Mouse (Mus musculus) gonadal fat pad, adult 2 months (tissue): ENCODE measurements around the gene Olfr548-ps1. TPM values are rescaled to one million over a fixed set of nuclear protein-coding genes. Genes with fewer than 3 reads are reported as not detected.
"Not testable (repeated sequence)": the region's sequence is repeated elsewhere in the genome, so short reads cannot be mapped to it uniquely, and the experiment has no call there.

Experiments used
- DNase-seq: peaks from one replicate; pipeline ENCODE4 v3.0.0-alpha.2; 2012; ENCODE audit warnings: low read depth
- polyA plus RNA-seq: library from polyadenylated mRNA; depleted of rRNA; stranded (reverse); fragments of >200 nt; gene quantifications from 2 replicates; pipeline ENCODE4 v1.2.3, GENCODE M21; 2012; rRNA removed

Gene Olfr548-ps1
- not detected in 2 replicates for polyA plus RNA-seq

- no peak for DNase-seq
Observed at GRCm38 (mm10) chr7:102540596-102540995, at the start of gene Olfr548-ps1. Gene Olfr548-ps1 (plus strand): TSS chr7:102540896.

DNA sequence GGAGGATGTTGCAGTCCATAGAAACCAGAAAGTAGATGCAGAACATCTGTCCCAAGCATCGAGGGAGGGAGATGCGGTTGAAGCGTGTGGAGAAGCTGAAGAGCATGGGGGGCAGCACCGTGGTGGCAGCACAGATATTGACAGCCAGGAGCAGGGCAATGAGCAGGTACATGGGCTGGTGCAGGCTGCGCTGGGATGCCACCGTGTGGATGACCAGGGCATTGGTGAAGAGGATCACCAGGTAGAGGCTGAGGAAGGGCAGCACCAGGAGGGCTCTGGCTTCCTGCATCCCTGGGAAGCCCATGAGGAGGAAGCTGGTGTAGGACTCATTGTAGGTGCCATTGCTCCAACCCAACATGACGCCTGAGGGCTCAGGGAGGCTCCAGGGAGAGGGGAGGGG lies 46.3 kb upstream of the Olfr548-ps1 start:
- not testable (repeated sequence) for DNase-seq

GRCm38 (mm10) chr7:102499473-102499872 lies 41.2 kb upstream of the Olfr548-ps1 start, which contains the start of gene Olfr545:
Gene Olfr545 (minus strand): TSS chr7:102499573.
- DNase-seq, result no peak

DNA sequence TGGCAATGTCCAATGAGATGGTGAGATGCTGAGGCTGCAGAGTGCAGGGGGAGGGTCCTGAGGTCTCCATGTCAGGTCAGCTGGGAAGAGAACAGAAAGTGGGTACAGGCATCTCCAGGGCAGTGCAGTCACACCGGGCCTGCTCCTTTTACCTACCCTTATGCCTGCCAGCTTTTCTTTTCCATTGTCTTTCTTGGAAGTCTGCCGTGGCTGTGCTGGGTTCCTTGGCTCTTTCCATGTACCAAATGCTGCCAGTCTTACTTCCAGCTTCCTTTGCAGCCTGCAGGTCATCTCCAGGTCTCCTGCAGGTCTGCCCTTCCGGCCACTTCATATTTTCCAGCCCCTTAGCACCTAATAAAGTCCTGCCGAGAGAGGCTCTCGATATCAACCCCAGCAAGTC lies 38.7 kb upstream of the Olfr548-ps1 start:
- DNase-seq, result no peak

- DNase-seq, result no peak
Observed at GRCm38 (mm10) chr7:102506848-102507247, 33.8 kb upstream of the Olfr548-ps1 start.

GRCm38 (mm10) chr7:102508066-102508465 lies 32.6 kb upstream of the Olfr548-ps1 start:
- DNase-seq, result no peak

DNA sequence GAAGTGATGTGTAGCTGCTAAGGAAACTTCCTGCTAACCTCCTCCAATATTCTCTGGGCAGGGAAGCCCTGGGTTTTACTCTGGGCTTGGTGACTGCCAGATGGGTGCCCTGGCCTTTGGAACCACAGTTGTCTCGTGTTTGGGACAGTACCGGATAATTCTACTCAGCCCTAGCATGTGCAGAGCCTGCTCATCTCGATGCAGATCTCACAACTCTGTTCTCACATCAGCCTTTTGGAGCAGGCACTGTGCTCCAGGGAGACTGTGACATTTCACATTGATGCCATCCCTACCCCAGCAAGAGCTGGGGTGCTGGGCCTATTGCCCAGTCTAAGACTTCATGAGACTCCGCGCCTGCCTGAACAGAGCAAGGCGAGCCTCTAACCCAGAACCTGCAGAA lies 32.0 kb upstream of the Olfr548-ps1 start:
- no peak for DNase-seq

DNA sequence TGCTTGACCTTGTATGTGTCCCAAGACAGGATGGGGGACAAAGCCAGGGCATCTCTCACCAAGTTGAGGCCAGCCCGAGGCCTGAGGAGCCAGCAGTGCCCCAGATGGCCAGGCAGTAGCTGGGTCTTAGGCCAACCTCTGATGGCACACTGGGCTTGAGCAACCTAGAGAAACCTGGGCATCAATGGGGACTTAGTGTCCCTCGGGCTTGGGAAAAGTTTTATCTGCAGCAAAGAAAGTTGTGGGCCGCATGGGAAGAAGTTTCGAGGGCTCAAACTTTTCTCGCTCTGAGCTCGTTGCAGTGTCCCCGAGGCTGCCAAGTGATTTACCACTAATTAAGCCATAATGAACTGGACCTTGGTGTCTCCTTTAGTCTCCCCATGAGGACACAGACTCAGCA lies 31.0 kb upstream of the Olfr548-ps1 start:
- no peak for DNase-seq

GRCm38 (mm10) chr7:102511927-102512326 lies 28.8 kb upstream of the Olfr548-ps1 start:
- DNase-seq, result no peak

GRCm38 (mm10) chr7:102512814-102513435 lies 27.8 kb upstream of the Olfr548-ps1 start:
- DNase-seq, result no peak

DNA sequence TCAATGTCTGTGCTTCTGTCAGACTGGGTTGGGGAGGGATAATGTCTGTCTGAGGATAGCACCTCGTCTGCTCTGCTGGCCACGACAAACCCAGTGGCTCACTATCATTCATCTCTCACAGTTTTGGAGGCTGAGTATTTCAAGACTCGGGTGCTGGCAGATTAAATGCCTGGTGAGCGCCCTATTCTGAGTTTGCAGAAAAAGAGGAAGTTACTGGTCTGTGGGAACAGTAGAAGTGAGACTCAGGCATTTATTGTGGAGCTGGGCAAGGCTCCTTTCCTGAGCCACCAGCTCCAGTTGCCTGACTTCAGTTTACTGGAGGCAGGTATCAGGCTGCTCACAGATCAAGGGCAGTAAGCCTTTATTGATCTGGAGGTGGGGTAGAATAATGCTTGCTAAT lies 26.6 kb upstream of the Olfr548-ps1 start:
- no peak for DNase-seq

DNA sequence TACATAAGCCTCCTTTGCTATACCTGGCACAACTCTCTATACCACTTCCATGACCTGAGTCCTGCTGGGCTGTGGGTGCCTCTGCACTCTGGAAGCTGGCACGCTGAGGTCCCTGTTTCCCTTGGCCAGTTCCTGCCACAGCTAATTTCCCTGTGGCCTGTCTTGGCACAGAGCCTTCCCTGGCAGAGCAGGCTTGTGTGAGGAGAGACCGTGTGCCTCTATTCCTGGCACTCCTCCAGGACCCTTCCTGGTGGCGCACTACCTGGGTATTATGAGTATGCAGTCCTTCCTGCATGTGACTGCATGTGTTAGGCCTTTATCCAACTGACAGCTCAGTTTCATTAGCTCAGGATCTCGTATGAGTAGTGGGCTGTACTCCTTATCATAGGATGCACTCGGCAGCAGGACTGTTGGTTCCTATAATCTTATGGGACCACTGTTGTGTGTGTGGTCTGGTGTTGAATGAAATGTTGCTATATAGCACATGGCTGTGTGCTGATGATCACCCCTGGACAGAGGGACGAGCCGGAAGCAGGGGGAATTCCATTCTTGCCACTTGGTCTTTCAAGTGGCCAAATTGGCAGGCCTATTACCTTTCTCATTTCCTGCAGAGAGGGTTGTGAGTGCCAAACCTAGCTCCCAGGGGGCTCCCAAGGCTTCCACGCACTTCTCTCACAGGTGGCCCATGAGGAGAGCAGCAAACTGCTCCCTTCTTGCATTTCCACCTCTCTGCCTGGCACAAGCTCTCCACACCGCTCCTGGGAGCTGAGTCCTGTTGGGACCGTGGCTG lies 24.2 kb upstream of the Olfr548-ps1 start:
- DNase-seq, result no peak

GRCm38 (mm10) chr7:102517051-102517335 lies 23.7 kb upstream of the Olfr548-ps1 start:
- no peak for DNase-seq

DNA sequence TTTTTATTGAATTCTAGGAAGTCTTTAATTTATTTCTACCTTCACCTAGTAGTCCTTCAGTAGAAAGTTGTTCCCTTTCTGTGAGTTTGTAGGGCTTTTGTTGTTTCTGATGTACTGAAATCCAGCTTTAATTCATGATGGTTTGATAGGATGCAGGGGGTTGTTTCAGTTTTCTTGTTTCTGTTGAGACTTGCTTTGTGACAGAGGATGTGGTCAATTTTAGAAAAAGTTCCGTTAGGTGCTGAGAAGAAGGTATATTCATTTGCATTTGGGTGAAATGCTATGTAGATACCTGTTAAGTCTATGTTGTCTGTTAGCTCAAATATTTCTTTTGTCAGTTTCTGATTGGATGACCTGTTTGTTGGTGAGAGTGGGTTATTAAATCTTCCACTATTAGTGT lies 11.6 kb upstream of the Olfr548-ps1 start:
- DNase-seq, result no peak

DNA sequence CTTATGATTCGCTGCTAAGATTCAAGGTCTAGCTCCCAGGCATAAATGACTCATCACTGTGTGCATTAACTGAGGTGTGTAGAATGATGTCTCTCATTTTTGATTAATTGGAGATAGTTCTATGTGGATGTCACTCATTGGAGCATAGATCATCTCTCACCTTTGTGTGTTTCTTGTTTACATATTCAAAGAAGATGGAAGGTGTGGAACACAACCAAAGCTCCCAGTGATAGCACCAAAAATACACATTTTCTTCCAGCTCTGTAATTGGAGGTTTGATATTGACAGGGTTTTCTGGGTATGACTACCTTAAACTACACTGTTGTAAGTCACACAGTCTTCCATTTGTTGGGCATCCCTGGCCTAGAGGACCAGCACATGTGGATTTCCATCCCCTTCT lies 6.2 kb upstream of the Olfr548-ps1 start, which contains the start of gene Olfr547:
Gene Olfr547 (plus strand): TSS at position 301 of the 400 bp plus-strand sequence.
- no peak for DNase-seq

DNA sequence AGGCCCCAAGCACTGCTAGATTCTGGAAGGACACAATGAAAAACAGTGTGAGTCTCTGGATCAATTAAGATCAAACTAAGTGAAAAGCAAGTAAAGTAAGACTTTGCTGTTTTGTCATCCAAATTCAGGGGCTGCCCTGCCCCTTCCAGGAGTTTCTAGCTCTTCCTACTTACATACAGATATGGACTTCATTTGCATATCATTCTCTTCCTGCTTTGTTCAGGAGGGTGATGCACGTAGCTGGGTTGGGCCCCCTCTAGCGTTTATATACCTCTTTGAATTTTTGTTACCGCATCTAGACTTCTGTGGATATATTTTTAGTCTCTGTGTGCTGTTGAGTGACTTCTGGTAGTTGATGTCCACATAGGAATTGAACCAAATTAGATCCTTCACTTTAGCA lies 555 bp downstream of the Olfr548-ps1 start:
- no peak for DNase-seq

GRCm38 (mm10) chr7:102549570-102549969 lies 8.9 kb downstream of the Olfr548-ps1 start, which contains the start of gene Olfr549:
Gene Olfr549 (plus strand): TSS chr7:102549870.
- DNase-seq, result no peak

DNA sequence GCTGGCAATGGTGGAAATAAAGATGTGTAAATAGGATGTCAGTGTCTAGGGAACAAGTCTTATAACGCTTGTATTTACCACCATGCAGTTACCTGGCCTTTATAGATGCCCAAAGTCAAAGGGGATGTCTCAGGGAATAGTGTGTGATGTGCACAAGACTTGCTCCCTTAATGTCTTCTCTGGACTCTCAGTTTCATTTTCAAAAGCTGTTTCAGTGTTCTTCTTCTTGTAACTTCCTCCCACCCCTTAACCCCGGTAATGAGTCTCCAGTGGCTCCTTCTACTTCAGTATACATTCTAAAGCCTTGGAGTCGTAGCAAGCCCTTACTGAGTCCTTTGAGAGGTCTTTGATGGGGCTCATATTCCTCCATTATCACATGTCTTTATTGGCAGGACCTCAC lies 12.6 kb downstream of the Olfr548-ps1 start:
- DNase-seq, result no peak

GRCm38 (mm10) chr7:102564999-102565997 lies 24.6 kb downstream of the Olfr548-ps1 start, which contains the start of gene Trim21:
Gene Trim21 (minus strand): TSS chr7:102565486.
- peak; percentile 57 for DNase-seq

DNA sequence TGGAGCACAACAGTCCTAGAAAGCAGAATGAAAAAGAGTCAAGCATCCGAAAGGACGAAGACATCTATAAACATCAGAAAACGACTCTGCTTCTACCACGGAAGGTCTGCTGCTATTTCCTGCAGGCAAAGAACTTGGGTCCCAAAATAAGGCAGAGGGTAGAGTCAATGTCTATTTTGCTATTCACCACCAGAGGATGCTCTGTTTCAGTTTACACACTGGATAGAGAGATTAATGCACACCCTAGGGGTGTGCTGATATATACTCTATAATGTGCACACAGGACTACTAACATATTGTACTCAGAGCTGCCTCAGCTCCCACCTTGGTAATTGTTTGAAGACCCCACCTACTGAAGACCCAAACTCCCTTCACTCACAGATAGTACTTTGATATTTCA lies 25.5 kb downstream of the Olfr548-ps1 start:
- no peak for DNase-seq

- DNase-seq, result no peak
Observed at GRCm38 (mm10) chr7:102571142-102571541, 30.4 kb downstream of the Olfr548-ps1 start, which contains the start of gene Olfr550. Gene Olfr550 (plus strand): TSS chr7:102571442.
